Mouse (Mus musculus) forebrain, embryonic 14.5 days (tissue): ENCODE data around the gene Gne. TPM values are rescaled to one million over a fixed set of nuclear protein-coding genes. Genes with fewer than 3 reads are reported as not detected.

Experiments
- ATAC-seq: fragments of 200-750 bp; cut with Nextera tagmentation; 2 replicates; pipeline ENCODE4 v1.8.0; 2017; ENCODE audit warnings: mild to moderate bottlenecking, moderate library complexity
- DNase-seq: peaks from one replicate; pipeline ENCODE4 v3.0.0-alpha.2; 2015; ENCODE audit warnings: low spot score
- H3K27ac ChIP-seq: fragments of 300-500 bp; sonication (generic); 2 replicates; pipeline ENCODE4 v1.5.1; 2014; ENCODE audit warnings: low read depth, mild to moderate bottlenecking, control low read depth, low read length, moderate library complexity
- H3K27me3 ChIP-seq: fragments of 300-500 bp; sonication (generic); replicated peaks from 2 replicates; pipeline ENCODE4 v1.6.1; 2014; ENCODE audit warnings: low read length, control low read depth, mixed read lengths; ENCODE audit not compliant: control insufficient read depth, insufficient read depth
- H3K36me3 ChIP-seq: fragments of 300-500 bp; sonication (generic); 2 replicates; pipeline ENCODE4 v1.6.1; 2014; ENCODE audit warnings: low read length, control low read depth; ENCODE audit not compliant: control insufficient read depth, insufficient read depth
- H3K4me1 ChIP-seq: fragments of 300-500 bp; sonication (generic); 2 replicates; pipeline ENCODE4 v1.6.1; 2014; ENCODE audit warnings: antibody characterized with exemption, low read length, control low read depth; ENCODE audit not compliant: control insufficient read depth, insufficient read depth
- H3K4me2 ChIP-seq: fragments of 300-500 bp; sonication (generic); 2 replicates; pipeline ENCODE4 v1.6.1; 2014; ENCODE audit warnings: mild to moderate bottlenecking, control low read depth, low read length
- H3K4me3 ChIP-seq: fragments of 300-500 bp; sonication (generic); 2 replicates; pipeline ENCODE4 v1.5.1; 2014; ENCODE audit warnings: low read depth, low read length, control low read depth
- H3K9ac ChIP-seq: fragments of 300-500 bp; sonication (generic); 2 replicates; pipeline ENCODE4 v1.6.1; 2014; ENCODE audit warnings: mild to moderate bottlenecking, low read length, control low read depth, moderate library complexity
- H3K9me3 ChIP-seq: fragments of 300-500 bp; sonication (generic); replicated peaks from 2 replicates; pipeline ENCODE4 v1.6.1; 2016; ENCODE audit warnings: low read length, control low read depth, mixed read lengths; ENCODE audit not compliant: control insufficient read depth
- WGBS: fragments of 180-500 bp; shearing (Covaris S2); extraction: QIAGEN DNeasy Blood & Tissue Kit; methylation state at CpG from one replicate; pipeline ENCODE4 v1.1.7; 2014; 5-methylcytosine and 5-hydroxymethylcytosine counted together
- polyA plus RNA-seq: library from polyadenylated mRNA; unstranded; fragments of >200 nt; fragmentation: Nextera tagmentation; extraction: Ambion mirVana; gene quantifications from 2 replicates; pipeline ENCODE4 v1.2.1, GENCODE M21; 2014

The Gne gene
- polyA plus RNA-seq, 1 experiment from 2014 or later = 20.4 TPM

- Histone ChIP-seq H3K4me3 (no peak overlapping the region), H3K9ac (no peak overlapping the region), H3K4me1 (no peaks in the 10 kb centered on the region), H3K36me3 (no peaks in the 10 kb centered on the region), H3K27me3 (no peaks in the 10 kb centered on the region), H3K27ac (no peak overlapping the region), H3K4me2 (no peak overlapping the region), H3K9me3 (no peaks in the 10 kb centered on the region)
- no peak for ATAC-seq
- whole genome bisulfite sequencing = 68% methylated on average over 3 of the region's 3 CpGs
- DNase-seq = no peak
Observed at GRCm38 (mm10) chr4:44004623-44005409, 79.2 kb downstream of the Gne start.

- Histone ChIP-seq H3K4me1 (no peaks in the 10 kb centered on the region), H3K9ac (no peak within 1 kb of the TSS), H3K4me3 (no peak within 1 kb of the TSS), H3K4me2 (no peak within 1 kb of the TSS), H3K36me3 (no peaks in the 10 kb centered on the region), H3K9me3 (no peaks in the 10 kb centered on the region), H3K27me3 (no peaks in the 10 kb centered on the region), H3K27ac (no peak within 1 kb of the TSS)
- ATAC-seq = no peak
- 88% methylated on average over 5 of the region's 5 CpGs for WGBS
- DNase-seq = no peak
Observed at GRCm38 (mm10) chr4:44004126-44004525, 79.9 kb downstream of the Gne start, which contains the start of gene Clta. Gene Clta, plus strand, starts transcription at chr4:44004452.

- DNase-seq = no peak
- Histone ChIP-seq H3K9me3 (no peaks in the 10 kb centered on the region), H3K9ac (no peak overlapping the region), H3K4me2 (no peak overlapping the region), H3K36me3 (no peaks in the 10 kb centered on the region), H3K27ac (no peak overlapping the region), H3K4me1 (no peaks in the 10 kb centered on the region), H3K27me3 (no peaks in the 10 kb centered on the region), H3K4me3 (no peak overlapping the region)
- ATAC-seq = no peak
- WGBS = 89% methylated on average over 6 of the region's 6 CpGs
Observed at GRCm38 (mm10) chr4:44003622-44004021, 80.4 kb downstream of the Gne start.

- Histone ChIP-seq H3K27ac (no peak overlapping the region), H3K9me3 (no peaks in the 10 kb centered on the region), H3K4me1 (no peaks in the 10 kb centered on the region), H3K9ac (no peak overlapping the region), H3K27me3 (no peaks in the 10 kb centered on the region), H3K4me3 (no peak overlapping the region), H3K4me2 (no peak overlapping the region), H3K36me3 (no peaks in the 10 kb centered on the region)
- no peak for DNase-seq
- ATAC-seq = no peak
- 76% methylated on average over 2 of the region's 2 CpGs for WGBS
Observed at GRCm38 (mm10) chr4:43994342-43994741, 89.6 kb downstream of the Gne start.

- no peaks in the 10 kb centered on the region for H3K36me3 ChIP-seq
- H3K27ac ChIP-seq = no peak overlapping the region
- DNase-seq (no peak), ATAC-seq (no peak)
- H3K27me3 ChIP-seq = no peaks in the 10 kb centered on the region
- no peak overlapping the region for H3K4me2 ChIP-seq
- H3K9ac ChIP-seq = no peak overlapping the region
- H3K4me3 ChIP-seq = no peak overlapping the region
- no peaks in the 10 kb centered on the region for H3K4me1 ChIP-seq
- 93% methylated on average over 11 of the region's 11 CpGs for WGBS
- H3K9me3 ChIP-seq = no peaks in the 10 kb centered on the region
Observed at GRCm38 (mm10) chr4:43993072-43993471, 90.9 kb downstream of the Gne start.

GRCm38 (mm10) chr4:43988976-43989375, 95.0 kb downstream of the Gne start:
- Histone ChIP-seq H3K36me3 (no peaks in the 10 kb centered on the region), H3K27me3 (no peaks in the 10 kb centered on the region), H3K9me3 (no peaks in the 10 kb centered on the region), H3K4me3 (no peak overlapping the region), H3K4me2 (no peak overlapping the region), H3K9ac (no peak overlapping the region), H3K4me1 (no peaks in the 10 kb centered on the region), H3K27ac (no peak overlapping the region)
- WGBS = 91% methylated on average over 3 of the region's 3 CpGs
- ATAC-seq (no peak), DNase-seq (no peak)

- no peak overlapping the region for H3K27ac ChIP-seq
- H3K27me3 ChIP-seq = no peaks in the 10 kb centered on the region
- H3K4me3 ChIP-seq = no peak overlapping the region
- ATAC-seq = no peak
- H3K4me1 ChIP-seq = peaks cover 4% of the 10 kb centered on the region; the same call in 1 of the 2 replicates
- no peaks in the 10 kb centered on the region for H3K9me3 ChIP-seq
- H3K9ac ChIP-seq = no peak overlapping the region
- no peaks in the 10 kb centered on the region for H3K36me3 ChIP-seq
- DNase-seq = no peak
- 92% methylated on average over 19 of the region's 19 CpGs for WGBS
- H3K4me2 ChIP-seq = no peak overlapping the region
Observed at GRCm38 (mm10) chr4:43984326-43984725, 99.7 kb downstream of the Gne start.

Other genes starting within 250 kb of the Gne start
- gene Olfr157, start 244.0 kb downstream of the Gne start, polyA plus RNA-seq = not detected in 2 replicates
- gene Olfr155, start 232.6 kb downstream of the Gne start, polyA plus RNA-seq = not detected in 2 replicates
- 4.7 and 5.8 TPM in 2 replicates for gene Reck, start 208.6 kb downstream of the Gne start, polyA plus RNA-seq
- 37.0 and 41.8 TPM in 2 replicates for gene Glipr2, start 126.8 kb downstream of the Gne start, polyA plus RNA-seq
- gene Ccin, start 100.7 kb downstream of the Gne start, polyA plus RNA-seq = not detected in 2 replicates
- gene Clta, start 79.7 kb downstream of the Gne start, polyA plus RNA-seq = 303 and 306 TPM in 2 replicates
- gene Rnf38, start 149.6 kb upstream of the Gne start, polyA plus RNA-seq = 47.0 and 47.8 TPM in 2 replicates
- gene Melk, start 216.7 kb upstream of the Gne start, polyA plus RNA-seq = 21.8 and 24.3 TPM in 2 replicates